Mouse (Mus musculus): Measurements from ENCODE around the gene Lmntd1.

- TF ChIP-seq CTCF (IDR thresholded peaks at IDR 0.05; ENCODE audit: low read depth, low read length) (no peak), POLR2A (IDR thresholded peaks at IDR 0.05; ENCODE audit: borderline replicate concordance, low read depth, low read length) (no peak)
These were observed 20.3 kb upstream of the Lmntd1 start for GRCm38 (mm10) chr6:145634454-145634853.
